Mouse (Mus musculus) thymus, postnatal 10 days (tissue): ENCODE data around the gene Epn2.

Source experiments
- DNase-seq, 2 experiments: peaks; one replicate each; pipeline ENCODE4 v3.0.0; 2021; ENCODE audit warnings: low spot score in 2 of 2

Epn2 gene

GRCm38 (mm10) chr11:61578983-61579877 lies at the start of gene Epn2:
Gene Epn2, minus strand, starts transcription at chr11:61579687.
- DNase-seq = peak in 1 of 2 experiments; percentile 28

GRCm38 (mm10) chr11:61626509-61626908 lies 47.0 kb upstream of the Epn2 start:
- DNase-seq = no peak

- no peak for DNase-seq
Observed at GRCm38 (mm10) chr11:61625136-61625535, 45.6 kb upstream of the Epn2 start.

GRCm38 (mm10) chr11:61620762-61621161 lies 41.3 kb upstream of the Epn2 start:
- no peak for DNase-seq

GRCm38 (mm10) chr11:61620254-61620670 lies 40.8 kb upstream of the Epn2 start:
- DNase-seq = peak in 1 of 2 experiments; percentile 57

- DNase-seq = no peak
Observed at GRCm38 (mm10) chr11:61619791-61620241, 40.3 kb upstream of the Epn2 start.

- DNase-seq = no peak
Observed at GRCm38 (mm10) chr11:61619356-61619755, 39.9 kb upstream of the Epn2 start.

GRCm38 (mm10) chr11:61618571-61618970 lies 39.1 kb upstream of the Epn2 start:
- DNase-seq = no peak

- no peak for DNase-seq
Observed at GRCm38 (mm10) chr11:61618131-61618530, 38.6 kb upstream of the Epn2 start.

- no peak for DNase-seq
Observed at GRCm38 (mm10) chr11:61617293-61617975, 37.9 kb upstream of the Epn2 start.

GRCm38 (mm10) chr11:61616523-61617292 lies 37.2 kb upstream of the Epn2 start:
- no peak for DNase-seq

- DNase-seq = no peak
Observed at GRCm38 (mm10) chr11:61615686-61616522, 36.4 kb upstream of the Epn2 start.

- DNase-seq = no peak
Observed at GRCm38 (mm10) chr11:61614401-61614800, 34.9 kb upstream of the Epn2 start.

GRCm38 (mm10) chr11:61612116-61612635 lies 32.7 kb upstream of the Epn2 start:
- DNase-seq = no peak

GRCm38 (mm10) chr11:61611197-61611596 lies 31.7 kb upstream of the Epn2 start:
- no peak for DNase-seq

GRCm38 (mm10) chr11:61608072-61608471 lies 28.6 kb upstream of the Epn2 start:
- no peak for DNase-seq

GRCm38 (mm10) chr11:61602705-61603104 lies 23.2 kb upstream of the Epn2 start:
- DNase-seq = peak; percentile 58 to 60

GRCm38 (mm10) chr11:61601465-61601864 lies 22.0 kb upstream of the Epn2 start:
- DNase-seq = no peak

- no peak for DNase-seq
Observed at GRCm38 (mm10) chr11:61598367-61598766, 18.9 kb upstream of the Epn2 start.

- DNase-seq = no peak
Observed at GRCm38 (mm10) chr11:61597471-61597870, 18.0 kb upstream of the Epn2 start.

GRCm38 (mm10) chr11:61593069-61593468 lies 13.6 kb upstream of the Epn2 start:
- DNase-seq = no peak
